ENCODE assay signal across 8 mouse cellular contexts in the genomic region with DNA sequence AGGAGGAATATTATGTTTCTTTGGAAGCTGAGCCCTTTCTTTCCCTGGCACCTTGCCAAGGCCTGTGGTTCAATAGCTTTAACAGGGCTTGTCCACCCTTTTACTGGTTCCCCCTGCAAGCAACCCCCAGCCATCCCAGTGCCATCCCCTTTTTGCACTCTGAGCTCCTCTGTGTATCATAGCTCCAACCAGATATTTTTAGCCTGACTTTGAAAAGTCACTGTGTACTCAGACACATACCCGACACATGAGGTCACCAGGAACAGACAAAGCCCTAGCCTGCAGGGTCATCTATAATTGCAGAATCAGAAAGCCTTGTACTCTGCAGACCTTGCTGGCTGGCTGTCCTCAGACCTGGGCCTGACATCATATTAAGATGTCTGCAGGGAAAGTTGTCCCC. TPM values are rescaled to one million over a fixed set of nuclear protein-coding genes. Genes with fewer than 3 reads are reported as not detected.
A peak's percentile ranks its signal among the peaks of the same experiment; 100 is the strongest.
DNase-seq lines count a peak whose midpoint lies in the region; ATAC-seq and TF ChIP-seq lines count a peak whose summit lies in the region.

No protein-coding gene starts in this region.

- no peak for TF ChIP-seq CTCF in brain, embryonic 14.5 days (IDR thresholded peaks at IDR 0.05; ENCODE audit: borderline replicate concordance, extremely low read depth, insufficient read depth, insufficient read length)

- no peak overlapping the region; the same call in 1 of the 2 replicates for H3K4me3 ChIP-seq in heart, embryonic 10.5 days
- H3K4me3 ChIP-seq in myocyte: no peak overlapping the region

- 9% methylated on average over 1 of the region's 1 CpGs for WGBS in heart, embryonic 10.5 days

- no peak for ATAC-seq in granulocyte monocyte progenitor cell, adult 5-6 weeks (replicated peaks; ENCODE audit: poor library complexity, severe bottlenecking)

- TF ChIP-seq POLR2A in brain, embryonic 14.5 days (IDR thresholded peaks at IDR 0.05; ENCODE audit: borderline replicate concordance, extremely low read depth, insufficient read depth, insufficient read length, poor library complexity, severe bottlenecking): no peak
- TF ChIP-seq POLR2A in myocyte (IDR thresholded peaks at IDR 0.05; ENCODE audit: insufficient read length, low read depth): no peak

- no peaks in the 10 kb centered on the region for H3K27me3 ChIP-seq in heart, embryonic 10.5 days (ENCODE audit: insufficient read depth, poor library complexity, severe bottlenecking)
- H3K27me3 ChIP-seq in myocyte (ENCODE audit: control insufficient read depth, insufficient read depth, insufficient read length): no peaks in the 10 kb centered on the region

- H3K4me2 ChIP-seq in myocyte (ENCODE audit: low read depth): peak overlapping the region; percentile 62

- peaks cover 60% of the 10 kb centered on the region for H3K79me2 ChIP-seq in myocyte (ENCODE audit: control insufficient read depth, insufficient read depth)

- peak; percentile 20 for DNase-seq in left cerebral cortex, postnatal 4 days
- DNase-seq in left cerebral cortex, adult 18-20 months (ENCODE audit: low spot score in 2 of 2): no peak
- DNase-seq in brain, embryonic 14.5 days (ENCODE audit: low read depth): peak; percentile 14
- peak; percentile 89 for DNase-seq in heart, embryonic 10.5 days (ENCODE audit: low spot score)
- DNase-seq in kidney, postnatal 25 days: peak; percentile 37 to 40
- no peak for DNase-seq in layer of hippocampus, adult 18-20 months (ENCODE audit: low spot score in 2 of 2)

- H3K4me1 ChIP-seq in heart, embryonic 10.5 days: peaks cover 46% of the 10 kb centered on the region

- peak overlapping the region; percentile 91 for H3K27ac ChIP-seq in heart, embryonic 10.5 days

- H3K36me3 ChIP-seq in heart, embryonic 10.5 days: peaks cover 20% of the 10 kb centered on the region
- H3K36me3 ChIP-seq in myocyte (ENCODE audit: control insufficient read depth, insufficient read depth): no peaks in the 10 kb centered on the region

- no peaks in the 10 kb centered on the region for H3K9me3 ChIP-seq in heart, embryonic 10.5 days

- H3ac ChIP-seq in myocyte (ENCODE audit: control insufficient read depth, insufficient read length): no peak overlapping the region

- intact Hi-C loops in left cerebral cortex, postnatal 4 days (cut with DNase I): no loop called here

TF ChIP-seq in myocyte, 11 proteins besides CTCF, POLR2A, EP300 and RAD21:
- TF ChIP-seq TCF3 (IDR thresholded peaks at IDR 0.05; ENCODE audit: insufficient read length, low read depth) (no peak), USF1 (IDR thresholded peaks at IDR 0.05; ENCODE audit: low read depth) (no peak), REST (IDR thresholded peaks at IDR 0.05; ENCODE audit: insufficient read depth, insufficient read length) (no peak), CEBPB (IDR thresholded peaks at IDR 0.05; ENCODE audit: insufficient read depth, poor library complexity, severe bottlenecking) (no peak), TCF12 (IDR thresholded peaks at IDR 0.05; ENCODE audit: insufficient read depth, poor library complexity, severe bottlenecking) (no peak), MYOG (IDR thresholded peaks at IDR 0.05; ENCODE audit: control insufficient read depth in 1 of 3, insufficient read depth in 1 of 3, insufficient read length in 2 of 3, low read depth in 2 of 3) (no peak), POLR2AphosphoS2 (IDR thresholded peaks at IDR 0.05; ENCODE audit: insufficient read length, low read depth) (no peak), MAX (IDR thresholded peaks at IDR 0.05; ENCODE audit: low read depth) (no peak), SRF (IDR thresholded peaks at IDR 0.05; ENCODE audit: control insufficient read depth, insufficient read length, low read depth) (no peak), MYOD1 (IDR thresholded peaks at IDR 0.05; ENCODE audit: control insufficient read depth in 1 of 3, insufficient read length in 2 of 3, low read depth in 2 of 3) (no peak), E2F4 (IDR thresholded peaks at IDR 0.05; ENCODE audit: insufficient read depth) (no peak)

RNA-seq across cellular contexts. Expression of a gene that starts 40.0 kb away (rescaled TPM):
- 10 to 100 TPM; 38.8 to 39.4 TPM for total RNA-seq in left cerebral cortex, postnatal 4 days (2021)
- total RNA-seq in left cerebral cortex, adult 18-20 months (2021): 10 to 100 TPM; 12.8 to 17.8 TPM
- polyA plus RNA-seq in brain, embryonic 14.5 days (2012; rRNA removed): 25.9 and 28.2 TPM in 2 replicates
- 82.8 and 103 TPM in 2 replicates for polyA plus RNA-seq in heart, embryonic 10.5 days (2016; fragmentation: Nextera tagmentation; extraction: Ambion mirVana)
- 13.2 TPM for polyA plus RNA-seq in myocyte (2012; fragmentation: generic; extraction: Trizol)
- total RNA-seq in granulocyte monocyte progenitor cell, adult 5-6 weeks (2014; fragmentation: Nextera tagmentation): 17.7 and 36.8 TPM in 2 replicates
- total RNA-seq in granulocyte monocyte progenitor cell, adult 5-6 weeks (2017): 55.1 and 56.2 TPM in 2 replicates
- 10 to 100 TPM; 10.8 to 12.7 TPM for total RNA-seq in layer of hippocampus, adult 18-20 months (2021)

RNA-seq across cellular contexts. Expression of a gene that starts 40.2 kb away (rescaled TPM):
- 10 to 100 TPM; 47.3 to 48.5 TPM for total RNA-seq in left cerebral cortex, postnatal 4 days (2021)
- total RNA-seq in left cerebral cortex, adult 18-20 months (2021): 10 to 100 TPM; 30.1 to 30.9 TPM
- polyA plus RNA-seq in brain, embryonic 14.5 days (2012; rRNA removed): 30.8 and 51.9 TPM in 2 replicates
- polyA plus RNA-seq in heart, embryonic 10.5 days (2016; fragmentation: Nextera tagmentation; extraction: Ambion mirVana): 23.0 and 26.7 TPM in 2 replicates
- polyA plus RNA-seq in myocyte (2012; fragmentation: generic; extraction: Trizol): 39.6 TPM
- 35.5 and 51.5 TPM in 2 replicates for total RNA-seq in granulocyte monocyte progenitor cell, adult 5-6 weeks (2014; fragmentation: Nextera tagmentation)
- 34.8 and 38.6 TPM in 2 replicates for total RNA-seq in granulocyte monocyte progenitor cell, adult 5-6 weeks (2017)
- total RNA-seq in layer of hippocampus, adult 18-20 months (2021): 10 to 100 TPM; 29.1 to 32.8 TPM

RNA-seq across cellular contexts. Expression of a gene that starts 53.9 kb away (rescaled TPM):
- total RNA-seq in left cerebral cortex, postnatal 4 days (2021): 100 to 1,000 TPM; 116 to 117 TPM
- total RNA-seq in left cerebral cortex, adult 18-20 months (2021): 100 to 1,000 TPM; 116 to 126 TPM
- 155 and 176 TPM in 2 replicates for polyA plus RNA-seq in brain, embryonic 14.5 days (2012; rRNA removed)
- 68.7 and 79.5 TPM in 2 replicates for polyA plus RNA-seq in heart, embryonic 10.5 days (2016; fragmentation: Nextera tagmentation; extraction: Ambion mirVana)
- polyA plus RNA-seq in myocyte (2012; fragmentation: generic; extraction: Trizol): 180 TPM
- 108 and 154 TPM in 2 replicates for total RNA-seq in granulocyte monocyte progenitor cell, adult 5-6 weeks (2014; fragmentation: Nextera tagmentation)
- 140 and 156 TPM in 2 replicates for total RNA-seq in granulocyte monocyte progenitor cell, adult 5-6 weeks (2017)
- 100 to 1,000 TPM; 111 to 127 TPM for total RNA-seq in layer of hippocampus, adult 18-20 months (2021)

RNA-seq across cellular contexts. Expression of a gene that starts 58.4 kb away (rescaled TPM):
- 10 to 100 TPM; 17.9 to 18.5 TPM for total RNA-seq in left cerebral cortex, postnatal 4 days (2021)
- 10 to 100 TPM; 15.0 to 16.0 TPM for total RNA-seq in left cerebral cortex, adult 18-20 months (2021)
- 5.4 and 6.0 TPM in 2 replicates for polyA plus RNA-seq in brain, embryonic 14.5 days (2012; rRNA removed)
- polyA plus RNA-seq in heart, embryonic 10.5 days (2016; fragmentation: Nextera tagmentation; extraction: Ambion mirVana): 3.9 and 4.2 TPM in 2 replicates
- polyA plus RNA-seq in myocyte (2012; fragmentation: generic; extraction: Trizol): 15.2 TPM
- total RNA-seq in granulocyte monocyte progenitor cell, adult 5-6 weeks (2014; fragmentation: Nextera tagmentation): 8.8 and 12.4 TPM in 2 replicates
- total RNA-seq in granulocyte monocyte progenitor cell, adult 5-6 weeks (2017): 8.9 TPM in 2 replicates
- total RNA-seq in layer of hippocampus, adult 18-20 months (2021): 10 to 100 TPM; 14.3 to 17.9 TPM

Comparison
In these comparisons a context has a peak if more than half of its experiments do, and no peak if none do; other contexts are left out.
1. DNase-seq: peak in left cerebral cortex, postnatal 4 days (single experiment), brain, embryonic 14.5 days (single experiment), heart, embryonic 10.5 days (single experiment) and kidney, postnatal 25 days (2 of 2); none in left cerebral cortex, adult 18-20 months (0 of 2) and layer of hippocampus, adult 18-20 months (0 of 2).